Mouse (Mus musculus) intestine, postnatal 0 days (tissue): Measurements from ENCODE around the gene Gpc6. TPM values are rescaled to one million over a fixed set of nuclear protein-coding genes. Genes with fewer than 3 reads are reported as not detected.

ENCODE experiments used
- ATAC-seq: fragments of 200-750 bp; cut with Nextera tagmentation; 2 replicates; pipeline ENCODE4 v1.8.0; 2017; ENCODE audit warnings: mild to moderate bottlenecking, moderate TSS enrichment, moderate library complexity
- H3K27ac ChIP-seq: fragments of 300-500 bp; sonication (generic); 2 replicates; pipeline ENCODE4 v1.5.1; 2014; ENCODE audit warnings: mild to moderate bottlenecking, low read depth, low read length, moderate library complexity
- H3K27me3 ChIP-seq: fragments of 300-500 bp; sonication (generic); replicated peaks from 2 replicates; pipeline ENCODE4 v1.6.1; 2014; ENCODE audit warnings: low read length, mixed read lengths; ENCODE audit not compliant: control insufficient read depth, insufficient read depth
- H3K36me3 ChIP-seq: fragments of 300-500 bp; sonication (generic); 2 replicates; pipeline ENCODE4 v1.6.1; 2014; ENCODE audit warnings: mild to moderate bottlenecking, moderate library complexity; ENCODE audit not compliant: control insufficient read depth, insufficient read depth
- H3K4me1 ChIP-seq: fragments of 300-500 bp; sonication (generic); replicated peaks from 2 replicates; pipeline ENCODE4 v1.6.1; 2014; ENCODE audit warnings: antibody characterized with exemption, low read length, mixed read lengths; ENCODE audit not compliant: control insufficient read depth, insufficient read depth
- H3K4me2 ChIP-seq: fragments of 300-500 bp; sonication (generic); replicated peaks from 2 replicates; pipeline ENCODE4 v1.6.1; 2014; ENCODE audit warnings: low read depth, mild to moderate bottlenecking, moderate library complexity
- H3K4me3 ChIP-seq: fragments of 300-500 bp; sonication (generic); 2 replicates; pipeline ENCODE4 v1.5.1; 2014; ENCODE audit warnings: low read depth, low read length
- H3K9ac ChIP-seq: fragments of 300-500 bp; sonication (generic); 2 replicates; pipeline ENCODE4 v1.6.1; 2014; ENCODE audit warnings: mild to moderate bottlenecking, low read depth, low read length
- H3K9me3 ChIP-seq: fragments of 300-500 bp; sonication (generic); 2 replicates; pipeline ENCODE4 v1.6.1; 2016; ENCODE audit warnings: mixed run types; ENCODE audit not compliant: control insufficient read depth
- CTCF ChIP-seq: sonication (generic); IDR thresholded peaks from 2 replicates; pipeline ENCODE4 v1.5.1; 2016; ENCODE audit warnings: low read depth, mild to moderate bottlenecking, control low read depth, antibody characterized with exemption, moderate library complexity
- WGBS: fragments of 180-500 bp; shearing (Covaris S2); extraction: QIAGEN DNeasy Blood & Tissue Kit; methylation state at CpG from one replicate; pipeline ENCODE4 v1.1.7; 2014; 5-methylcytosine and 5-hydroxymethylcytosine counted together
- polyA plus RNA-seq: library from polyadenylated mRNA; unstranded; fragments of >200 nt; fragmentation: Nextera tagmentation; extraction: Ambion mirVana; gene quantifications from 2 replicates; pipeline ENCODE4 v1.2.1, GENCODE M21; 2015

Gpc6 gene
- polyA plus RNA-seq, 1 experiment from 2014 or later = 6.6 TPM

DNA sequence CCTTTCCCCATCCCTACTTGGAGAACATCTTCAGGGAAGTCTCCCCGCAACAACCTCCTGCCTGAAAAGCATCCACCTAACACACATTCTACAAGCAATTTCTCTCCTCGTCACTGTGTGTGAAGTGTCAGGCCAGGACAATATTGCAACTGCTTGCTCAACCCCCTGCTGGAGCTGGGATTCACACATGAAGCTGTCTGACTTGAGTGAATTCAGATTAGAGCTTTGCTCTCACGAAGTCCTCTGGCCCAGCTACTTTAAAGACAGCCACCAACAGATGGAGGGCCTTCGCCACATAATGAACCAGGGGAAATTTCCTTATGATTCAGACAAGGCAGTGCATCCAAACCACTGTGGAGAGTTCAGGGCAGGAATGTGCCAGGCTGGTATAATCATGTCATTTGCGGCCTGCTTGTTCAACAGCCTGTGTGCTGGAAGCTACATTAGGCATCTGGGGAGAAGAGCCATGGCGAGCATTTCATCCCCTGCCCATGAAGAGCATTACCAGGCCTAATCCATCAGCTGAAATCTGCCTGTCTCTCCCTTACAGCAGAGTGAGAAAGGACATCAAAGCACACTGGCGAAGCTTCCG is 858.7 kb downstream of the Gpc6 start:
- Histone ChIP-seq H3K4me3 (no peak overlapping the region), H3K4me2 (no peak overlapping the region), H3K9me3 (no peaks in the 10 kb centered on the region), H3K27ac (no peak overlapping the region), H3K4me1 (no peaks in the 10 kb centered on the region), H3K27me3 (no peaks in the 10 kb centered on the region), H3K9ac (no peak overlapping the region), H3K36me3 (no peaks in the 10 kb centered on the region)
- TF ChIP-seq CTCF = no peak
- ATAC-seq = no peak
- 91% methylated on average over 8 of the region's 8 CpGs for WGBS

DNA sequence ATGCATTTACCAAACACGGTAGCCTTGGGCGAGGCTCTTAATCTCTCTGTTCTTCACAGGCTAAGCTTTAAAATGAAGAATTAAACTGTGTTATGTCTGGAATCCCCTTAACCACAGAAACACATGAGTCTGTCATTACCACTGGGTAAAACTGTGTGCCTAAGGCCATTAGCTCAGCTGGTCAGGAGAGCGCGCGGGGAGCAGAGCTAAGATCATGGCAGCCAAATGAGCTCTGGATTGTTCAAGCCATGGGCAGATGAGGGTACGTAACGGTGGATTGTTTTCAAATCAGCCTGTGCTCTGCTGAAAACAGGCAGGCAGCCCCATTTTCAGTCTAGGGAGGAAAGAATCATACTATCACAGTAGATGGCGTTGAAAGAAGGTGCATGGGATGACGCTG is 859.8 kb downstream of the Gpc6 start:
- Histone ChIP-seq H3K36me3 (no peaks in the 10 kb centered on the region), H3K9me3 (no peaks in the 10 kb centered on the region), H3K4me2 (no peak overlapping the region), H3K9ac (no peak overlapping the region), H3K4me1 (no peaks in the 10 kb centered on the region), H3K27me3 (no peaks in the 10 kb centered on the region), H3K4me3 (no peak overlapping the region), H3K27ac (no peak overlapping the region)
- WGBS = 95% methylated on average over 9 of the region's 9 CpGs
- no peak for TF ChIP-seq CTCF
- ATAC-seq = no peak

GRCm38 (mm10) chr14:117785507-117786085 is 860.5 kb downstream of the Gpc6 start:
- H3K4me2 ChIP-seq = no peak overlapping the region
- 86% methylated on average over 15 of the region's 15 CpGs for WGBS
- H3K4me1 ChIP-seq = no peaks in the 10 kb centered on the region
- H3K4me3 ChIP-seq = no peak overlapping the region
- no peak for ATAC-seq
- H3K27ac ChIP-seq = no peak overlapping the region
- H3K9ac ChIP-seq = no peak overlapping the region
- no peaks in the 10 kb centered on the region for H3K9me3 ChIP-seq
- TF ChIP-seq CTCF = no peak
- H3K36me3 ChIP-seq = no peaks in the 10 kb centered on the region
- H3K27me3 ChIP-seq = no peaks in the 10 kb centered on the region

GRCm38 (mm10) chr14:117786647-117787046 is 861.5 kb downstream of the Gpc6 start:
- peak overlapping the region; percentile 50 for H3K4me2 ChIP-seq
- no peaks in the 10 kb centered on the region for H3K27me3 ChIP-seq
- no peaks in the 10 kb centered on the region for H3K9me3 ChIP-seq
- TF ChIP-seq CTCF = no peak
- 48% methylated on average over 7 of the region's 7 CpGs for WGBS
- no peak for ATAC-seq
- no peak overlapping the region for H3K27ac ChIP-seq
- no peak overlapping the region for H3K9ac ChIP-seq
- 0 out of 2 replicates have a peak overlapping the region, but pooled peaks have one; percentile 9 for H3K4me3 ChIP-seq
- H3K36me3 ChIP-seq = no peaks in the 10 kb centered on the region
- no peaks in the 10 kb centered on the region for H3K4me1 ChIP-seq

- Histone ChIP-seq H3K9ac (no peak overlapping the region), H3K4me2 (no peak overlapping the region), H3K4me1 (no peaks in the 10 kb centered on the region), H3K27ac (no peak overlapping the region), H3K27me3 (no peaks in the 10 kb centered on the region), H3K9me3 (no peaks in the 10 kb centered on the region), H3K4me3 (no peak overlapping the region), H3K36me3 (no peaks in the 10 kb centered on the region)
- TF ChIP-seq CTCF = no peak
- 82% methylated on average over 2 of the region's 2 CpGs for WGBS
- no peak for ATAC-seq
Measured at GRCm38 (mm10) chr14:117794874-117795273, 869.8 kb downstream of the Gpc6 start.

DNA sequence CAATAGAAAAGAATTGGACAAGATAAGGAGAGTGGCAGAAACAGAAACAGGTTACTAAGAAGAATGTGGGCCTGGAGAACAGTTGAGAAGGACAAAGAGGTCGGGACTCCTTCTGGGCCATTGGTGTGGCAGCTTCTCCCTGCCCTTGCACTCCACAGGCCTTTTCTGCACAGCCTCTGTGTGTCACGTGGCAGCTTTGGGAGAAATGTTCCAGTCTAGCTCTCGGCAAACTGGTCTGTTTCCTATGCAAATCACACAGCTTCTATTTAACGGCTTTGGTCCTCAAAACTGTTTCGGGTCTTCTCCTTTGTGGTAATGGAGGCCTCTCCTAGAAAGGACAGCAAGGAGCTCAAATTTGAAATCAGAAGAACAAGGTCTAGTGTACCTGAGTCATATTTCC is 871.5 kb downstream of the Gpc6 start:
- Histone ChIP-seq H3K27ac (no peak overlapping the region), H3K9me3 (no peaks in the 10 kb centered on the region), H3K9ac (no peak overlapping the region), H3K4me1 (no peaks in the 10 kb centered on the region), H3K36me3 (no peaks in the 10 kb centered on the region), H3K27me3 (no peaks in the 10 kb centered on the region), H3K4me2 (no peak overlapping the region), H3K4me3 (no peak overlapping the region)
- ATAC-seq = no peak
- TF ChIP-seq CTCF = no peak
- WGBS = 81% methylated on average over 5 of the region's 5 CpGs
